Mouse (Mus musculus): ENCODE data around the gene Asna1.

Asna1 gene

GRCm38 (mm10) chr8:85035165-85035727 is 10.2 kb upstream of the Asna1 start:
- in situ Hi-C loops (cut with MboI, MseI), result no loop called here

- in situ Hi-C loops (cut with MboI, MseI), result no loop called here
These were observed 9.7 kb upstream of the Asna1 start for GRCm38 (mm10) chr8:85034764-85035163.

- in situ Hi-C loops (cut with MboI, MseI), result no loop called here
These were observed 8.8 kb upstream of the Asna1 start for GRCm38 (mm10) chr8:85033867-85034266.

- in situ Hi-C loops (cut with MboI, MseI), result no loop called here
These were observed 7.7 kb upstream of the Asna1 start for GRCm38 (mm10) chr8:85032622-85033311.

- in situ Hi-C loops (cut with MboI, MseI), result loop anchor here (5.0 kb wide), 1 partner anchor 52 kb away; the partner anchor contains the start of gene Junb
These were observed 4.2 kb upstream of the Asna1 start for GRCm38 (mm10) chr8:85029271-85029670.

GRCm38 (mm10) chr8:85027922-85028321 is 2.8 kb upstream of the Asna1 start:
- in situ Hi-C loops (cut with MboI, MseI), result loop anchor here (5.0 kb wide), 1 partner anchor 51 kb away; the partner anchor contains the start of gene Junb

GRCm38 (mm10) chr8:85027516-85027855 is 2.4 kb upstream of the Asna1 start:
- in situ Hi-C loops (cut with MboI, MseI), result loop anchor here (5.0 kb wide), 1 partner anchor 50 kb away; the partner anchor contains the start of gene Junb

GRCm38 (mm10) chr8:85026670-85027515 is 1.8 kb upstream of the Asna1 start, which contains the start of gene Trir:
Gene Trir (plus strand): TSS chr8:85026823.
- in situ Hi-C loops (cut with MboI, MseI), result loop anchor here (5.0 kb wide), 1 partner anchor 50 kb away; the partner anchor contains the start of gene Junb

- in situ Hi-C loops (cut with MboI, MseI), result no loop called here
These were observed 1.2 kb downstream of the Asna1 start for GRCm38 (mm10) chr8:85023846-85024245.

- in situ Hi-C loops (cut with MboI, MseI), result no loop called here
These were observed 3.5 kb downstream of the Asna1 start for GRCm38 (mm10) chr8:85021514-85022055.

GRCm38 (mm10) chr8:85017209-85017608 is 7.9 kb downstream of the Asna1 start:
- in situ Hi-C loops (cut with MboI, MseI), result no loop called here

GRCm38 (mm10) chr8:85016724-85017123 is 8.4 kb downstream of the Asna1 start:
- in situ Hi-C loops (cut with MboI, MseI), result no loop called here

- in situ Hi-C loops (cut with MboI, MseI), result no loop called here
These were observed 10.7 kb downstream of the Asna1 start, which contains the start of gene Best2 for GRCm38 (mm10) chr8:85014431-85014830. Gene Best2 (minus strand): TSS chr8:85014531.

GRCm38 (mm10) chr8:85013230-85013840 is 11.7 kb downstream of the Asna1 start:
- in situ Hi-C loops (cut with MboI, MseI), result no loop called here

GRCm38 (mm10) chr8:85011242-85011641 is 13.8 kb downstream of the Asna1 start:
- in situ Hi-C loops (cut with MboI, MseI), result no loop called here

GRCm38 (mm10) chr8:85007686-85008085 is 17.4 kb downstream of the Asna1 start:
- in situ Hi-C loops (cut with MboI, MseI), result loop anchor here (10.0 kb wide), 1 partner anchor 53 kb away; no protein-coding TSS in a partner anchor

GRCm38 (mm10) chr8:84997649-84998295 is 27.3 kb downstream of the Asna1 start:
- in situ Hi-C loops (cut with MboI, MseI), result no loop called here

GRCm38 (mm10) chr8:84996978-84997377 is 28.1 kb downstream of the Asna1 start:
- in situ Hi-C loops (cut with MboI, MseI), result no loop called here

GRCm38 (mm10) chr8:84995680-84996079 is 29.4 kb downstream of the Asna1 start:
- in situ Hi-C loops (cut with MboI, MseI), result no loop called here

- in situ Hi-C loops (cut with MboI, MseI), result no loop called here
These were observed 30.7 kb downstream of the Asna1 start for GRCm38 (mm10) chr8:84994375-84994774.

GRCm38 (mm10) chr8:84990836-84991235 is 34.2 kb downstream of the Asna1 start:
- in situ Hi-C loops (cut with MboI, MseI), result no loop called here

All from T-helper 1 cell (primary cell).